Mouse (Mus musculus): ENCODE results near the gene Arsg.

DNA sequence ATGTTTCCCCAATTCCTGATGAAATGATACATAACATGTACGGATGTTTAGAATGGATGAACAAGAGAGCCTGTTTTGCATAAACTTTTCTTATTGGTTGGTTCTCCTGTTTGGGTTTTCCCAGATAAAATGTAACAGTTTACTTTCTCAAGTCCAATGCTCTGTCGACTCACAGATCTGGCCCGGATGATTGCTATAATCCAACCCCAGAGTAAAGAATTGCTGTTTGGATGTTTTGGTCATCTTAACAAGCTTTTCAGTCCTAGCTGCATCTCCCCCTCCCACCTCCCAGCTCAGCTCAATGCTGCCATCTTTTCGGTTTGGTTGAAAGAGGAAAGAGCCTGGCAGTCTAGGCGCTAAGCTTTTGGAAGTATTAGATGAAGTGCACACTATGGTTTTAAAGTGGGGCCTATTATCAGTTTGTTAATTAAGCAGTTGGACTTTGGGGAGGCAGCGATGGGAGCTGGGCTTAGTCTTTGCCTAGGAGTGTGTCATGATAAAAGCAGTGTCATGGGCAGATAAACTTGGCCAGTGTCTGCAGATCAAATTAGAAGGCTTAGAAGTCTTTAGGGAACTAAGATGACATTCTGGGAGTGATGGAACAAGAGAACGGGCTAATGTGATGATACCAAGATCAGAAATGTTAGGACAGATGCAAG lies 139.8 kb downstream of the Arsg start:
- TF ChIP-seq POLR2A (IDR thresholded peaks at IDR 0.05; ENCODE audit: insufficient read depth, low read depth, low read length) (no peak), CTCF (IDR thresholded peaks at IDR 0.05; ENCODE audit: insufficient read depth, low read depth, low read length) (no peak)
